Mouse (Mus musculus): ENCODE results near the gene Pirb. TPM values are rescaled to one million over a fixed set of nuclear protein-coding genes. Genes with fewer than 3 reads are reported as not detected.
"Not testable (repeated sequence)": the region's sequence is repeated elsewhere in the genome, so short reads cannot be mapped to it uniquely, and the experiment has no call there.

Pirb gene
- total RNA-seq (2021) (1 to 10 TPM; 2.2 to 2.4 TPM), polyA plus RNA-seq (2012; rRNA removed) (5.7 and 6.7 TPM in 2 replicates)
- long read RNA-seq, partial matches to known transcripts: 0 of 4 reads
- long read RNA-seq, other reads (novel, unspliced or antisense): 2 of 4 reads

DNA sequence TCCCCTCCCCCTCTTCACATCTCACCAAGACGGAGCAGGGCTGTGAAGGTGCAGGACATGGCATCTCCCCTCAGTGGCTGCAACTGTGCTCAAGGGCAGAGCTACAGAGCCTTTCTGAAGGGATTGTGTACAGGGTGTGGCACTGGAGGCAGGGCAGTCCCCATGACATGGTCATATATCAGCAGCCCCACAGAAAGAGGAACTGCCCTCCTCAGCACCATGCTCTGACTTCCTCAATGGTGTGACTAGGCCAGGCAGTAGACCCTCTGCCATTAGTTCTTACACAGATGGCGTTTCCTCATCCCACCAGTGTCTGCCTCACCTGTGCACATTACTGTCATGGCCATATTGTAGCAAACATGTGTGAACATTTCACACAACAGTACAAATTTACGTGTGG lies at the start of gene Pirb:
TSS of gene Pirb (minus strand) at position 124 of the 400 bp plus-strand sequence.
- DNase-seq: peak in 1 of 2 experiments; percentile 13
- H3K9ac ChIP-seq (ENCODE audit: low read depth, low read length); H3K27ac ChIP-seq; H3K4me3 ChIP-seq; H3K36me3 ChIP-seq (ENCODE audit: control insufficient read depth, insufficient read depth, low read length); H3K27me3 ChIP-seq (ENCODE audit: control insufficient read depth, insufficient read depth, low read length); intact Hi-C loops (cut with DNase I); H3K4me1 ChIP-seq (ENCODE audit: control insufficient read depth, insufficient read depth, low read length); H3K79me2 ChIP-seq (replicated peaks; ENCODE audit: control insufficient read depth, insufficient read depth, low read length): not testable (repeated sequence)
- WGBS: 45% methylated on average over 1 of the region's 3 CpGs

DNA sequence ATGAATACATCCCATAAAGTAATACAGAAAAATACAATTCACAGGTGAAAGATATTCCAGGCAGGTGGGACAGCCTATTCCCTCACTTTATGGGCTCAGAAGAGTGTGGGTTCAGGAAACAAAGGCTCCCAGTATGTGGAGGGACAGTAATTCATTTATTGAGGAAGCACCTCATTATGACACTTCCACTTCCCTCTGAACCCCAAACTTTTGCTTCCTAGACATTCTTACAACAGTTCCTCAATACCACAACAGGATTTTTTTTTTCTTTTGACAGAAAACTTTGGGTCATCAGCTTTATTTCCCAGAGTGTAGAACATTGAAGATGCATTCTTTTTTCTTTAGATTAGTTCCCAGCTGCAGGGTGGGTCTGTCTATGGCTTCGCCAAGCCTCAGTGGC lies 12.5 kb upstream of the Pirb start:
- H3K36me3 ChIP-seq (ENCODE audit: control insufficient read depth, insufficient read depth, low read length); H3K4me3 ChIP-seq; intact Hi-C loops (cut with DNase I); H3K9ac ChIP-seq (ENCODE audit: low read depth, low read length); H3K27me3 ChIP-seq (ENCODE audit: control insufficient read depth, insufficient read depth, low read length); H3K79me2 ChIP-seq (replicated peaks; ENCODE audit: control insufficient read depth, insufficient read depth, low read length); DNase-seq; H3K4me1 ChIP-seq (ENCODE audit: control insufficient read depth, insufficient read depth, low read length); H3K27ac ChIP-seq: not testable (repeated sequence)
- no CpG with 5 or more reads among the region's 1 CpGs for WGBS

DNA sequence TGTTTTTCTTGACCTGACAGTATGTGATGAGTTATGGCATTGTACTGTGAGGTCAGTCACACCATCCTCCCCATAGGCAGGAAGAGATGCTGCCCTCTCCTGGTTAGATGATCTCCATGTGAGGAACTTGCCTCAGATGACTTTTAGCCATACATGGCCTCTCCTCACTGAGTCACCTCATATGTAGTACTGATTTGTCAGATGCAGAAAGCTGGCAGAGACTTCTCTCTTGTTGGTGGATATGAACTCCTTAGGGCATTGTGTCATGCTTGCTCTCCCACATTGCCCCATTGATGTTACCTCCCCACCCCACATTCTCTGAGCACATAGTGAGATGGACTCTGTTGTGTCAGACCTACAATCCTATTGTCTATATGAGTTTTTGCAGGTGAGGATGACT lies 5.3 kb upstream of the Pirb start:
- H3K9ac ChIP-seq (ENCODE audit: low read depth, low read length); DNase-seq; H3K79me2 ChIP-seq (replicated peaks; ENCODE audit: control insufficient read depth, insufficient read depth, low read length); H3K4me3 ChIP-seq; H3K27me3 ChIP-seq (ENCODE audit: control insufficient read depth, insufficient read depth, low read length); intact Hi-C loops (cut with DNase I); H3K27ac ChIP-seq; H3K4me1 ChIP-seq (ENCODE audit: control insufficient read depth, insufficient read depth, low read length); H3K36me3 ChIP-seq (ENCODE audit: control insufficient read depth, insufficient read depth, low read length): not testable (repeated sequence)

DNA sequence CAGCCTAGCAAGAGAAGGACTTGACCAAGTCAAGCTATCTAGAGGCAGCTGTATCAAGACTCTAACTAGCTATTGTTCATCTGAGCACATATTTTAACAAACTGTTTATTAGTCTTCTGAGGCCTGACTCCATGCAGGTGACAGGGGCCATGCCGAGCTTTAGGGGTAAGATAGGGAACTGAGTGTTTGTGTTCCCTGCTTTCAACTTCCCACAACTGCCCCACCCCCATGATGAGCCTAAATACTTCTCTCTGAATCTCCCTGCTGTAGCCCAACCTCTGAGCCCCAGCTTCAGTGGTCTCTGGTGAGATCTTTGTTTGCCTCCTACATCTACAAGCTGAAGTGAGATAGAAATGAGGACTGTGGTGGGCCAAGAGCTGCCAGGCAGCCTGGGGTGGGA lies 4.9 kb downstream of the Pirb start:
- TF ChIP-seq EP300 (IDR thresholded peaks at IDR 0.05; ENCODE audit: insufficient read depth, low read depth, low read length): no peak
- TF ChIP-seq CTCF (IDR thresholded peaks at IDR 0.05): no peak
- TF ChIP-seq POLR2A (IDR thresholded peaks at IDR 0.05; ENCODE audit: insufficient read depth, low read depth, low read length): no peak

DNA sequence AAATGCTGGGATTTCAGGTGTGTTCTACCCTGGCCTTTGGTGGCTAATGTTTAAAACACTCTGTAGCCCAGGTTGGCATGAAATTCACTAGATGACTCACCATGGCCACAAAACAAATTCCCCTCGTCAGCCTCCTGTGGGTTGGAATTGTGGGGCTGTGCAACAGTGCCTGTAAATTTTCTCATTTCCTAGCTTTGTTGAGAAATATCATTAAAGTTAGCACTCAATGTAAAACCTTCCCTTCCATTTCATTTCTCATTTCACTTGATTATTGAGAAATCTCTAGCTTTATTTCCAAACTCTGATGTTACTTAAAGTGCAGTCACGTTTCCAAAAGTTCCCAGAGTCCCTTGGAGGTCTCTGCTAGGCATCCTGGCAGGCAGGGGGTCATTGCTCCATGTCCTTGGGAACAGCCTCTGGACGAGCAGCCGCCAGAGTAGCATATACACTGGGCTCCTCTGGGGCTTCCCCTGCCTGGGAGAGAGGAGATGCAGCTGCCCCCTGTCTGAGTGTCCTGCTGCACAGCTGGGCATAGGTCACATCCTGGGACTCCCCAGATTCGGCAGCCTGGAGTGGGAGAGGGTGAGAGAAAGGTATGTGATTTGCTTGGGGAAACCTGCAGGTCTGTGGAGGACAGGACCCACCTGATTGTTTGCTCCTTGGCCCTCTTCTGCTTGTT lies 7.8 kb downstream of the Pirb start:
- no peak for DNase-seq
- no peaks in the 10 kb centered on the region for H3K79me2 ChIP-seq (replicated peaks; ENCODE audit: control insufficient read depth, insufficient read depth, low read length)
- TF ChIP-seq POLR2A (IDR thresholded peaks at IDR 0.05; ENCODE audit: insufficient read depth, low read depth, low read length) (no peak), EP300 (IDR thresholded peaks at IDR 0.05; ENCODE audit: insufficient read depth, low read depth, low read length) (no peak), CTCF (IDR thresholded peaks at IDR 0.05) (no peak)
- no peak overlapping the region for H3K27ac ChIP-seq
- intact Hi-C loops (cut with DNase I): no loop called here
- H3K36me3 ChIP-seq (ENCODE audit: control insufficient read depth, insufficient read depth, low read length): peaks cover 2% of the 10 kb centered on the region; the same call in 1 of the 2 replicates
- H3K4me1 ChIP-seq (ENCODE audit: control insufficient read depth, insufficient read depth, low read length): no peaks in the 10 kb centered on the region
- 38% methylated on average over 5 of the region's 5 CpGs for WGBS
- no peaks in the 10 kb centered on the region for H3K27me3 ChIP-seq (ENCODE audit: control insufficient read depth, insufficient read depth, low read length)
- H3K9ac ChIP-seq (ENCODE audit: low read depth, low read length): no peak overlapping the region
- no peak overlapping the region for H3K4me3 ChIP-seq

More for the DNA sequence above, 4.9 kb downstream of the Pirb start:
- Histone ChIP-seq H3K36me3 (ENCODE audit: control insufficient read depth, insufficient read depth, low read length) (no peaks in the 10 kb centered on the region), H3K27me3 (ENCODE audit: control insufficient read depth, insufficient read depth, low read length) (no peaks in the 10 kb centered on the region), H3K4me1 (ENCODE audit: control insufficient read depth, insufficient read depth, low read length) (no peaks in the 10 kb centered on the region), H3K79me2 (replicated peaks; ENCODE audit: control insufficient read depth, insufficient read depth, low read length) (no peaks in the 10 kb centered on the region), H3K4me3 (no peak overlapping the region), H3K9ac (ENCODE audit: low read depth, low read length) (no peak overlapping the region), H3K27ac (no peak overlapping the region)
- intact Hi-C loops (cut with DNase I): no loop called here
- DNase-seq: no peak
- WGBS: 39% methylated on average over 1 of the region's 1 CpGs

DNA sequence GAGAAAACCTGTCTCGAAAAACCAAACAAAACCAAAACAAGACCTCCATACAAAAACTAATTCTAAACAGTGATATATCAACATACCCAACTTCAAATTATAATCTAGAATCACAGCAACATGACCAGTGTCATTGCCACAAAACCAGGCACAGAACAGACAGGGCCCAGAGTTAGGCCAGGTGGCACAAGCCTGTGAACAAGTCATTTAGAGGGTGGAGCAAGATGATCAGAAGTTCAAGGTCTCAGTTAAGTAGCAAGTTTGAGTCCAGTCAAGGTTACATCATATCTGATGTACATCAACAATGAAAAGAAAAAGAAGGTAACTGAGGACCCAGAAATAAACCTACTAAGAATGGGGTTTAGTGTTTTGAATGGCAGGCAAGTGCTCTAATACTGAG lies 11.2 kb downstream of the Pirb start:
- Histone ChIP-seq H3K4me1 (ENCODE audit: control insufficient read depth, insufficient read depth, low read length) (peaks cover 4% of the 10 kb centered on the region), H3K79me2 (replicated peaks; ENCODE audit: control insufficient read depth, insufficient read depth, low read length) (no peaks in the 10 kb centered on the region), H3K27ac (no peak overlapping the region), H3K27me3 (ENCODE audit: control insufficient read depth, insufficient read depth, low read length) (no peaks in the 10 kb centered on the region), H3K4me3 (no peak overlapping the region), H3K9ac (ENCODE audit: low read depth, low read length) (no peak overlapping the region), H3K36me3 (ENCODE audit: control insufficient read depth, insufficient read depth, low read length) (peaks cover 19% of the 10 kb centered on the region)
- TF ChIP-seq CTCF (IDR thresholded peaks at IDR 0.05): no peak
- no peak for TF ChIP-seq POLR2A (IDR thresholded peaks at IDR 0.05; ENCODE audit: insufficient read depth, low read depth, low read length)
- TF ChIP-seq EP300 (IDR thresholded peaks at IDR 0.05; ENCODE audit: insufficient read depth, low read depth, low read length): no peak
- intact Hi-C loops (cut with DNase I): loop anchor here (10.0 kb wide), 2 partner anchors 414 to 736 kb away; partner anchors contain the start of gene Rdh13
- 75% methylated on average over 1 of the region's 1 CpGs for WGBS
- DNase-seq: no peak

DNA sequence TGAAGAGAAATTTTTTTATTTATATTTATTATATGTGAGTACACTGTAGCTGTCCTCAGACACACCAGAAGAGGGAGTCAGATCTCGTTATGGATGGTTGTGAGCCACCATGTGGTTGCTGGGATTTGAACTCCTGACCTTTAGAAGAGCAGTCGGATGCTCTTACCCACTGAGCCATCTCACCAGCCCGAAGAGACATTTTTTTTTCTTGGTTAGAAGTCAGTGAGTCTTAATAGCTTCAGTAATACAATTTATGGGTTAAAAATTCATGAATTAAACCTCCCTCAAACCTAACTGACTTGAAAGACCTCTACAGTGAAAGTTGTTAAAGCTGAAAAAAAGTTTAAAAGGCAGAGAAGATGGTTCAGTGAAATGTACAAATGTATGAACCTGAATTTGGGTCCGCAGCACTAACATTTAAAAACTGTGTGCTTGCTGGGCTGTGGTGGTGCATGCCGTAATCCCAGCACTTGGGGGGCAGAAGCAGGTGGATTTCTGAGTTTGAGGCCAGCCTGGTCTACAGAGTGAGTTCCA lies 11.7 kb downstream of the Pirb start:
- peaks cover 19% of the 10 kb centered on the region for H3K36me3 ChIP-seq (ENCODE audit: control insufficient read depth, insufficient read depth, low read length)
- 55% methylated on average over 5 of the region's 5 CpGs for WGBS
- H3K27ac ChIP-seq; H3K9ac ChIP-seq (ENCODE audit: low read depth, low read length); H3K4me3 ChIP-seq; H3K27me3 ChIP-seq (ENCODE audit: control insufficient read depth, insufficient read depth, low read length); DNase-seq; H3K79me2 ChIP-seq (replicated peaks; ENCODE audit: control insufficient read depth, insufficient read depth, low read length); H3K4me1 ChIP-seq (ENCODE audit: control insufficient read depth, insufficient read depth, low read length): not testable (repeated sequence)
- intact Hi-C loops (cut with DNase I): loop anchor here (10.0 kb wide), 2 partner anchors 414 to 736 kb away; partner anchors contain the start of gene Rdh13
